Mouse (Mus musculus): ENCODE data around the gene Txn1.

DNA sequence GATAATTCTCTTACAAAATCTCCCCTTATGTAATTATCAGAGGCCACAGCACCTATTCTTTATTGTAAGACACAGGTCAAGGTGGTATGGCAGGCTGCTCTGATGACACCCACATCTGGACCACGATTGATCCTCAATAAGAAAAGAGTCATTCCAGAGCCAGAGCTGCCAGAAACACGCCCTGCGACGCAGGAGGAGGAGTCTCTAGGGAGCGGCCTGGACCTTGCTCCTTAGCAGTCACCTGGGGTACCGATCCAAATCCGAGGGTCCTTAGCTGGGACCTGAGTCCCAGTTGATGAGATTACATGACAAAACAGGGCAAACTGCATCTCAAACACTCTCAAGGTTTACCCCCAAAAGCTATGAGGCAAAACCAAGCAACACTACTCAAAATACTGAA is 2.4 kb downstream of the Txn1 start:
- TF ChIP-seq CTCF (IDR thresholded peaks at IDR 0.05; ENCODE audit: borderline replicate concordance, extremely low read depth, insufficient read depth, insufficient read length) = no peak
- no peak for TF ChIP-seq POLR2A (IDR thresholded peaks at IDR 0.05; ENCODE audit: borderline replicate concordance, extremely low read depth, insufficient read depth, insufficient read length, poor library complexity, severe bottlenecking)
